Mouse (Mus musculus): ENCODE data around the gene Hmgcs1.

Gene Hmgcs1

GRCm38 (mm10) chr13:119746930-119747329 lies 56.8 kb downstream of the Hmgcs1 start:
- DNase-seq (ENCODE audit: low spot score in 2 of 2) = no peak

DNA sequence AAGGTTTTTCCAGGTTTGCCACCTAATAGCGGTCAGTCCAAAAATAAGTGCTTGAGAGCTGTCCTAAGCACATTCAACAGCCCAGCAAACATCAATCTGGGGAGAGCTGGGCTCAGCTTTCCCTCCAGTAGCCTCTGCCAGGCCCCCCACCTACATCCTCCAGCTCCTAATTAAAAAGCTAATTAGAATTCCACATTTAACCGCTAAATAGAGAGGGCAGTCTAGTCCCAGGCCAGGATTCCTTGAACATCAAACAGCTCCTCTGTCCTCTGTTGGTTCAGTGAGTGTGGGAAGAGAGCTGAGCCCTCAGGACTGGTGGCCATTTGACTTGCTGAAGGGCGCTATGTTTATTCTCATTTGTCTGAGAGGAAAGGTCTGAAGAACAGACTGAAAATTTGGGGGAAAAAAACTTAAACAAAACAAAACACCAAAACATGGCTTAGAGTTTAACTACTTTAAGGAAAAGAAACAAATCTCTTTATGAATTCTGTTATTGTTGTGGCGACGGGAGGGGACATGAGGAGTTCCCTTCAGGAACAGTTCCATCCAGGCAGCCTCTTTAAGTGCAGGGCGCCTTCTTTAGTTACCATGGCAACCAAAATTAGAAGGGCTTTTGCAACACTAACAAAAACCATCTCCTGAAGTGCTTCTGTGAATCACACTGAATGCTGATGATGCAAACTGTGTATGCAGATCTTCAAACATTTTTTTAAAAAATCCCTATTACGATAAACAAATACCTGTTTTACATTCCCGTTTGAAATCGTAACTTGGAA lies 63.9 kb downstream of the Hmgcs1 start:
- DNase-seq (ENCODE audit: low spot score in 2 of 2) = peak in 1 of 2 experiments; percentile 40

- no peak for DNase-seq (ENCODE audit: low spot score in 2 of 2)
Measured at GRCm38 (mm10) chr13:119754635-119755020, 64.4 kb downstream of the Hmgcs1 start.

GRCm38 (mm10) chr13:119755141-119755547 lies 65.0 kb downstream of the Hmgcs1 start:
- peak; percentile 40 to 57 for DNase-seq (ENCODE audit: low spot score in 2 of 2)

DNA sequence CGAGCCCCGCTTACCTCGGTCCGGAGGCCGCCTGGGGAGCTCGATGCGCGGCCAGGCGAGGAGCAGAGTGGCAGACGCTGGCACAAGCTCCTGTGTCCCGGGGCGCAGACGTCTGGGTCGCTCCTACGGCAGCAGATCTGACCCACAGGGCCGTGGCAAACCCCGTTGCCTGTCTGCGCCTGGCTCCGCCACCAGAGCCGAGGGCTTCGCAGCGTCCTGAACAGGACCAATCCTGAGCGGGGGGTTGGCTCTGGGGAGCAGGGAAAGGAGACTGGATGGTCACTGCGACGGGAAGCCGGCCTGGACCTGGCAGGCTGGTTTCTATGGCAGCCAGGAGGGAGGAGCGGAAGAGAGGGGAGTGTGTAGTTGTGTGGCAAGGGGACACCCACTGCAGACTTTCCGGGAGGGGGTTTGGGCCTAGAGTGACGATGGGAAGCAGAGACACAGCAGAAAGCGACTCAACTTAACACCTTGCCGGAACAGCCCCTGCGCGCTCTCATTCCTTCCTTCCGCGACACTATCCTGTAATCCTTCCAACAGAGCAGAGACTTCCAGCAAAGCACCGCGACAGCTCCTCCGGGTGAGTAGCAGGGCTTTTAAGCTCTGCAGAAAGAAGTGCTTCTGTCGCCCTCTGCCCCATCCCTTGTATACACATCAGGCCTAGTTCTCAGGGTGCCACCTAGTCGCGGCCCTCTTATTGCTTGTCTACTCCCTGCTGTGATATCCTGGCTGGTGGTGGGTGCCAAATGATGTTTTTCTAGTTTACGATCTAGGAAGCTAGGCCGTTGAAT lies 65.7 kb downstream of the Hmgcs1 start, which contains the start of gene Nim1k:
Gene Nim1k (minus strand): TSS at position 202 of the 791 bp plus-strand sequence.
- DNase-seq (ENCODE audit: low spot score in 2 of 2) = peak; percentile 82 to 88

- no peak for DNase-seq (ENCODE audit: low spot score in 2 of 2)
Measured at GRCm38 (mm10) chr13:119756831-119757230, 66.7 kb downstream of the Hmgcs1 start.

Measured in frontal cortex, postnatal 36 days (tissue).